ENCODE assay signal across 13 mouse cellular contexts in genomic region chr5:5515411-5515810, GRCm38 (mm10). TPM values are rescaled to one million over a fixed set of nuclear protein-coding genes. Genes with fewer than 3 reads are reported as not detected.
DNase-seq lines count a peak whose midpoint lies in the region; ATAC-seq and TF ChIP-seq lines count a peak whose summit lies in the region.
"Had no signal": no experiment of that assay in that cellular context is flagged by ENCODE, and none has a peak within 500 bp of the region (broad histone marks: within the 10 kb centered on the region; RNA-seq: fewer than 3 reads in every experiment).

No protein-coding gene starts in this region.

- peaks cover 16% of the 10 kb centered on the region; the same call in 1 of the 2 replicates for H3K4me1 ChIP-seq in forebrain, embryonic 12.5 days
- peaks cover 22% of the 10 kb centered on the region for H3K4me1 ChIP-seq in forebrain, embryonic 10.5 days
- H3K4me1 ChIP-seq in lung, embryonic 14.5 days (ENCODE audit: insufficient read depth): no peaks in the 10 kb centered on the region
- H3K4me1 ChIP-seq in intestine, embryonic 16.5 days (ENCODE audit: control insufficient read depth, insufficient read depth, low read length): no peaks in the 10 kb centered on the region

- H3K4me2 ChIP-seq in forebrain, embryonic 12.5 days: peak overlapping the region; percentile 78
- H3K4me2 ChIP-seq in lung, embryonic 14.5 days: peak overlapping the region; percentile 70
- peak overlapping the region; percentile 87; the same call in 1 of the 2 replicates for H3K4me2 ChIP-seq in intestine, embryonic 16.5 days (ENCODE audit: low read depth, low read length)
- peak overlapping the region; percentile 79 for H3K4me2 ChIP-seq in myocyte (ENCODE audit: low read depth)

- no peak for ATAC-seq in forebrain, embryonic 12.5 days (ENCODE audit: low FRiP score)
- no peak for ATAC-seq in lung, embryonic 14.5 days (ENCODE audit: insufficient read depth)
- ATAC-seq in intestine, embryonic 16.5 days: no peak

- H3K9ac ChIP-seq in forebrain, embryonic 12.5 days: no peak overlapping the region
- H3K9ac ChIP-seq in lung, embryonic 14.5 days: no peak overlapping the region
- H3K9ac ChIP-seq in intestine, embryonic 16.5 days (ENCODE audit: low read depth, low read length): no peak overlapping the region

- 77% methylated on average over 5 of the region's 5 CpGs for WGBS in forebrain, embryonic 12.5 days
- 81% methylated on average over 5 of the region's 5 CpGs for WGBS in forebrain, embryonic 10.5 days
- 71% methylated on average over 5 of the region's 5 CpGs for WGBS in lung, embryonic 14.5 days
- WGBS in intestine, embryonic 16.5 days: 77% methylated on average over 5 of the region's 5 CpGs

- H3K36me3 ChIP-seq in forebrain, embryonic 12.5 days (replicated peaks): 0 out of 2 replicates have a peak, but pooled peaks cover 6% of the 10 kb centered on the region
- H3K36me3 ChIP-seq in forebrain, embryonic 10.5 days (replicated peaks): peaks cover 10% of the 10 kb centered on the region
- H3K36me3 ChIP-seq in lung, embryonic 14.5 days (ENCODE audit: insufficient read depth): no peaks in the 10 kb centered on the region
- no peaks in the 10 kb centered on the region for H3K36me3 ChIP-seq in intestine, embryonic 16.5 days (ENCODE audit: control insufficient read depth, insufficient read depth, low read length)
- peaks cover 15% of the 10 kb centered on the region for H3K36me3 ChIP-seq in myocyte (ENCODE audit: control insufficient read depth, insufficient read depth)

- no peaks in the 10 kb centered on the region for H3K27me3 ChIP-seq in forebrain, embryonic 12.5 days
- no peaks in the 10 kb centered on the region for H3K27me3 ChIP-seq in forebrain, embryonic 10.5 days (ENCODE audit: poor library complexity, severe bottlenecking)
- H3K27me3 ChIP-seq in lung, embryonic 14.5 days (ENCODE audit: insufficient read depth, low read length): no peaks in the 10 kb centered on the region
- H3K27me3 ChIP-seq in intestine, embryonic 16.5 days (replicated peaks; ENCODE audit: control insufficient read depth, insufficient read depth, low read length): no peaks in the 10 kb centered on the region
- H3K27me3 ChIP-seq in myocyte (ENCODE audit: control insufficient read depth, insufficient read depth, insufficient read length): no peaks in the 10 kb centered on the region
- H3K27me3 ChIP-seq: heart, embryonic 12.5 days had no signal

- DNase-seq in forebrain, embryonic 10.5 days (ENCODE audit: extremely low spot score, low spot score): no peak
- no peak for DNase-seq in lung, embryonic 14.5 days
- DNase-seq in lung, postnatal 4 days: no peak
- no peak for DNase-seq in right cerebral cortex, postnatal 25 days
- DNase-seq in left cerebral cortex, postnatal 10 days (ENCODE audit: extremely low spot score in 1 of 2, low spot score in 2 of 2): no peak

- no peak overlapping the region for H3ac ChIP-seq in myocyte (ENCODE audit: control insufficient read depth, insufficient read length)

- H3K9me3 ChIP-seq in forebrain, embryonic 12.5 days: no peaks in the 10 kb centered on the region
- H3K9me3 ChIP-seq in forebrain, embryonic 10.5 days: no peaks in the 10 kb centered on the region; the same call in 1 of the 2 replicates
- no peaks in the 10 kb centered on the region for H3K9me3 ChIP-seq in lung, embryonic 14.5 days (ENCODE audit: low read depth, low read length)
- no peaks in the 10 kb centered on the region for H3K9me3 ChIP-seq in intestine, embryonic 16.5 days (ENCODE audit: control insufficient read depth, low read length)
- H3K9me3 ChIP-seq: heart, embryonic 12.5 days had no signal

- H3K27ac ChIP-seq in forebrain, embryonic 12.5 days: no peak overlapping the region
- H3K27ac ChIP-seq in forebrain, embryonic 10.5 days: no peak overlapping the region
- no peak overlapping the region for H3K27ac ChIP-seq in lung, embryonic 14.5 days (ENCODE audit: low read depth)
- no peak overlapping the region for H3K27ac ChIP-seq in intestine, embryonic 16.5 days (ENCODE audit: low read length)
- H3K27ac ChIP-seq: liver, embryonic 14.5 days had no signal

- peaks cover 31% of the 10 kb centered on the region for H3K79me2 ChIP-seq in myocyte (ENCODE audit: control insufficient read depth, insufficient read depth)

- intact Hi-C loops in left cerebral cortex, postnatal 10 days (cut with DNase I): no loop called here

- no peak for TF ChIP-seq POLR2A in myocyte (IDR thresholded peaks at IDR 0.05; ENCODE audit: insufficient read length, low read depth)

- TF ChIP-seq CTCF in lung, embryonic 14.5 days (IDR thresholded peaks at IDR 0.05; ENCODE audit: low read depth): no peak

- H3K4me3 ChIP-seq in forebrain, embryonic 12.5 days (replicated peaks): no peak overlapping the region
- no peak overlapping the region for H3K4me3 ChIP-seq in forebrain, embryonic 10.5 days
- H3K4me3 ChIP-seq in lung, embryonic 14.5 days (ENCODE audit: low read depth, low read length): peak overlapping the region; percentile 63; the same call in 1 of the 2 replicates
- H3K4me3 ChIP-seq in intestine, embryonic 16.5 days (ENCODE audit: low read length): no peak overlapping the region
- peak overlapping the region; percentile 88 for H3K4me3 ChIP-seq in myocyte

TF ChIP-seq in myocyte, 11 proteins besides CTCF, POLR2A, EP300 and RAD21:
- no peak for TF ChIP-seq E2F4 (IDR thresholded peaks at IDR 0.05; ENCODE audit: insufficient read depth)
- no peak for TF ChIP-seq MYOG (IDR thresholded peaks at IDR 0.05; ENCODE audit: control insufficient read depth in 1 of 3, insufficient read depth in 1 of 3, insufficient read length in 2 of 3, low read depth in 2 of 3)
- TF ChIP-seq MYOD1 (IDR thresholded peaks at IDR 0.05; ENCODE audit: control insufficient read depth in 1 of 3, insufficient read length in 2 of 3, low read depth in 2 of 3): no peak
- TF ChIP-seq REST (IDR thresholded peaks at IDR 0.05; ENCODE audit: insufficient read depth, insufficient read length): no peak
- TF ChIP-seq TCF12 (IDR thresholded peaks at IDR 0.05; ENCODE audit: insufficient read depth, poor library complexity, severe bottlenecking): no peak
- no peak for TF ChIP-seq CEBPB (IDR thresholded peaks at IDR 0.05; ENCODE audit: insufficient read depth, poor library complexity, severe bottlenecking)
- TF ChIP-seq USF1 (IDR thresholded peaks at IDR 0.05; ENCODE audit: low read depth): no peak
- TF ChIP-seq MAX (IDR thresholded peaks at IDR 0.05; ENCODE audit: low read depth): no peak
- no peak for TF ChIP-seq TCF3 (IDR thresholded peaks at IDR 0.05; ENCODE audit: insufficient read length, low read depth)
- no peak for TF ChIP-seq POLR2AphosphoS2 (IDR thresholded peaks at IDR 0.05; ENCODE audit: insufficient read length, low read depth)
- no peak for TF ChIP-seq SRF (IDR thresholded peaks at IDR 0.05; ENCODE audit: control insufficient read depth, insufficient read length, low read depth)

RNA-seq across cellular contexts. Expression of gene Cldn12, which starts 0.7 kb away (rescaled TPM):
- polyA plus RNA-seq in forebrain, embryonic 12.5 days (2016; fragmentation: Nextera tagmentation; extraction: Ambion mirVana): 32.0 and 36.4 TPM in 2 replicates
- 37.8 and 40.2 TPM in 2 replicates for polyA plus RNA-seq in forebrain, embryonic 10.5 days (2016; fragmentation: Nextera tagmentation; extraction: Ambion mirVana)
- polyA plus RNA-seq in lung, embryonic 14.5 days (2014; fragmentation: Nextera tagmentation; extraction: Ambion mirVana): 17.6 and 17.9 TPM in 2 replicates
- polyA plus RNA-seq in intestine, embryonic 16.5 days (2015; fragmentation: Nextera tagmentation; extraction: Ambion mirVana): 27.3 and 27.6 TPM in 2 replicates
- 15.0 TPM for polyA plus RNA-seq in myocyte (2012; fragmentation: generic; extraction: Trizol)
- total RNA-seq in left cerebral cortex, postnatal 10 days (2021): 10 to 100 TPM; 45.4 to 53.8 TPM

RNA-seq across cellular contexts. Expression of gene 1700015F17Rik, which starts 36.5 kb away (rescaled TPM):
- polyA plus RNA-seq in forebrain, embryonic 12.5 days (2016; fragmentation: Nextera tagmentation; extraction: Ambion mirVana): not detected in 2 replicates
- polyA plus RNA-seq in forebrain, embryonic 10.5 days (2016; fragmentation: Nextera tagmentation; extraction: Ambion mirVana): not detected in 2 replicates
- not detected in 2 replicates for polyA plus RNA-seq in lung, embryonic 14.5 days (2014; fragmentation: Nextera tagmentation; extraction: Ambion mirVana)
- not detected in 2 replicates for polyA plus RNA-seq in intestine, embryonic 16.5 days (2015; fragmentation: Nextera tagmentation; extraction: Ambion mirVana)
- polyA plus RNA-seq in myocyte (2012; fragmentation: generic; extraction: Trizol): not detected
- total RNA-seq in left cerebral cortex, postnatal 10 days (2021): 1 to 10 TPM in 1 of 2 experiments, not detected in 1; 1.2 TPM
- total RNA-seq: adrenal gland, postnatal 36 days; common myeloid progenitor, adult 5-6 weeks had no signal
- polyA plus RNA-seq: heart, embryonic 12.5 days; liver, embryonic 14.5 days; thymus, adult 2 months had no signal

RNA-seq across cellular contexts. Expression of gene Gtpbp10, which starts 43.9 kb away (rescaled TPM):
- 36.7 and 37.7 TPM in 2 replicates for polyA plus RNA-seq in forebrain, embryonic 12.5 days (2016; fragmentation: Nextera tagmentation; extraction: Ambion mirVana)
- 39.2 and 40.0 TPM in 2 replicates for polyA plus RNA-seq in forebrain, embryonic 10.5 days (2016; fragmentation: Nextera tagmentation; extraction: Ambion mirVana)
- polyA plus RNA-seq in lung, embryonic 14.5 days (2014; fragmentation: Nextera tagmentation; extraction: Ambion mirVana): 31.0 and 33.7 TPM in 2 replicates
- polyA plus RNA-seq in intestine, embryonic 16.5 days (2015; fragmentation: Nextera tagmentation; extraction: Ambion mirVana): 24.9 and 26.1 TPM in 2 replicates
- 4.6 TPM for polyA plus RNA-seq in myocyte (2012; fragmentation: generic; extraction: Trizol)
- 1 to 10 TPM; 9.1 to 10.0 TPM for total RNA-seq in left cerebral cortex, postnatal 10 days (2021)

RNA-seq across cellular contexts. Expression of gene Gm8773, which starts 58.2 kb away (rescaled TPM):
- 5.6 and 5.7 TPM in 2 replicates for polyA plus RNA-seq in forebrain, embryonic 12.5 days (2016; fragmentation: Nextera tagmentation; extraction: Ambion mirVana)
- polyA plus RNA-seq in forebrain, embryonic 10.5 days (2016; fragmentation: Nextera tagmentation; extraction: Ambion mirVana): 2.3 and 2.5 TPM in 2 replicates
- 0.24 and 0.80 TPM in 2 replicates for polyA plus RNA-seq in lung, embryonic 14.5 days (2014; fragmentation: Nextera tagmentation; extraction: Ambion mirVana)
- polyA plus RNA-seq in intestine, embryonic 16.5 days (2015; fragmentation: Nextera tagmentation; extraction: Ambion mirVana): 1.5 TPM in 2 replicates
- 0.44 TPM for polyA plus RNA-seq in myocyte (2012; fragmentation: generic; extraction: Trizol)
- total RNA-seq in left cerebral cortex, postnatal 10 days (2021): 1 to 10 TPM; 1.4 to 2.9 TPM
- total RNA-seq: adrenal gland, postnatal 36 days; common myeloid progenitor, adult 5-6 weeks had no signal

Comparison
In these comparisons a context has a peak if more than half of its experiments do, and no peak if none do; other contexts are left out.
1. H3K4me3 ChIP-seq: peak in lung, embryonic 14.5 days (single experiment) and myocyte (single experiment); none in forebrain, embryonic 12.5 days (single experiment), forebrain, embryonic 10.5 days (single experiment) and intestine, embryonic 16.5 days (single experiment).
2. Peak in every context shown above with its lines, with median percentiles within 50 percentile points of each other: H3K4me2 ChIP-seq.